Mouse (Mus musculus) forebrain, embryonic 15.5 days (tissue): Measurements from ENCODE around the gene Gm10031. TPM values are rescaled to one million over a fixed set of nuclear protein-coding genes. Genes with fewer than 3 reads are reported as not detected.
A peak's percentile ranks its signal among the peaks of the same experiment; 100 is the strongest.

Source experiments
- ATAC-seq: fragments of 200-750 bp; cut with Nextera tagmentation; replicated peaks from 2 replicates; pipeline ENCODE4 v1.8.0; 2017; ENCODE audit warnings: mild to moderate bottlenecking, moderate TSS enrichment, moderate library complexity
- H3K27ac ChIP-seq: fragments of 300-500 bp; sonication (generic); replicated peaks from 2 replicates; pipeline ENCODE4 v1.5.1; 2015; ENCODE audit warnings: mild to moderate bottlenecking, inconsistent platforms
- H3K27me3 ChIP-seq: fragments of 300-500 bp; sonication (generic); 2 replicates; pipeline ENCODE4 v1.6.1; 2015; ENCODE audit warnings: inconsistent platforms
- H3K36me3 ChIP-seq: fragments of 300-500 bp; sonication (generic); 2 replicates; pipeline ENCODE4 v1.6.1; 2015; ENCODE audit warnings: mild to moderate bottlenecking, inconsistent platforms
- H3K4me1 ChIP-seq: fragments of 300-500 bp; sonication (generic); 2 replicates; pipeline ENCODE4 v1.6.1; 2015; ENCODE audit warnings: inconsistent platforms
- H3K4me2 ChIP-seq: fragments of 300-500 bp; sonication (generic); replicated peaks from 2 replicates; pipeline ENCODE4 v1.6.1; 2015; ENCODE audit warnings: mild to moderate bottlenecking, inconsistent platforms
- H3K4me3 ChIP-seq: fragments of 300-500 bp; sonication (generic); 2 replicates; pipeline ENCODE4 v1.5.1; 2015; ENCODE audit warnings: mild to moderate bottlenecking, inconsistent platforms
- H3K9ac ChIP-seq: fragments of 300-500 bp; sonication (generic); replicated peaks from 2 replicates; pipeline ENCODE4 v1.6.1; 2015; ENCODE audit warnings: mild to moderate bottlenecking, inconsistent platforms
- H3K9me3 ChIP-seq: fragments of 300-500 bp; sonication (generic); 2 replicates; pipeline ENCODE4 v1.6.1; 2016; ENCODE audit warnings: inconsistent platforms
- WGBS: fragments of 180-500 bp; shearing (Covaris S2); methylation state at CpG from one replicate; pipeline ENCODE4 v1.1.7; 2015; ENCODE audit warnings: mixed read lengths; 5-methylcytosine and 5-hydroxymethylcytosine counted together
- polyA plus RNA-seq: library from polyadenylated mRNA; unstranded; fragments of >200 nt; fragmentation: Nextera tagmentation; extraction: Ambion mirVana; gene quantifications from 2 replicates; pipeline ENCODE4 v1.2.1, GENCODE M21; 2015

Gene Gm10031
- polyA plus RNA-seq, 1 experiment from 2014 or later = 0.71 TPM

DNA sequence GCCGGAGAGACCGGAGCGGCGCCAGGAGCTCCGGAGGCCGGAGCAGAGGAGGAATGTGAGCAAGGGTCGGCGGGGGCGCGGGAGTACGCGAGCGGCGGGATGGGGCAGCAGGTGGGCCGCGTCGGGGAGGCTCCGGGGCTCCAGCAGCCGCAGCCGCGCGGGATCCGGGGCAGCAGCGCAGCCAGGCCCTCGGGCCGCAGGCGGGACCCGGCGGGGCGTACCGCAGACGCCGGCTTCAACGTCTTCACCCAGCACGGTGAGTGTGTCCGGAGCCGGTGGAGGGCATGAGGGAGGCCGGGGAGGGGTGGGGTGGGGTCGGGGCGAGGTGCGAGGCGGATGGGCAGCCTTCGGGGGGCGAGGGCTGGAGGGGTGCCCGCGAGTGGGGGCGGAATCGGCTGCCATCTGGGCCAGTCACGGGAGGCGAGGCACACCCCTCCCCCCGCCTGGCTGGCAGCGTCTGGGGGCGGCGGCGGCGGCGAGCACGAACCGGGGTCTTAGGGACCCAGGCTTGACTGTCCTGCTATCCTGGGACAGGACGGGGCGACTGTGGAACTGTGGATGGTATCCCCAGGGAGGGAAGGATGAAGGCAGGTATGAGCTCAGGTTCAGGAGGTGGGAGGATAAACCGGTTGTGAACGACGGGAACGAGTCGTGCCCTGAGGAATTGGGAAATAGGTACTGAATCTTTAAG, 35.3 kb downstream of the Gm10031 start:
- Histone ChIP-seq H3K36me3 (no peaks in the 10 kb centered on the region), H3K27me3 (no peaks in the 10 kb centered on the region), H3K4me3 (peak overlapping the region; percentile 81), H3K4me1 (peaks cover 22% of the 10 kb centered on the region), H3K9me3 (no peaks in the 10 kb centered on the region), H3K27ac (peak overlapping the region; percentile 96), H3K9ac (peak overlapping the region; percentile 92), H3K4me2 (peak overlapping the region; percentile 52)
- under 1% methylated on average over 59 of the region's 66 CpGs for WGBS
- ATAC-seq = peak; percentile 69

DNA sequence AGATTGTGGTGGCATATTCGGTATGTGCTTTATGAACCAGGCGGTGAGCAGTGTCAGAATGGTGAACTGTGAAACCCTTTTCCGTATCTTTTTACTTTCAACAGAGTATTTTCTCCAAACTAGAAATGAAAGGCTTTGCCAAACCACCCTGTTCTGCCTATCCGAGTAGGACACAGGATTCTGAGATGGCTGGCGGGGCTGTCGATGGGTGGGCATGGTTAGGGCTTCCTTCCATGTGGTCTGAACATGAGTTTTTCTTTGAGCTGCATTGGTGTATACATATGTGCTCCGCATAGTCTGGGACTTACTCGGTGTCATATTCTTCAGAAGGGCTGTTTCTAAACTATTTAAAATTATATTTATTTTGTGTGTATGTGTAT, 35.8 kb downstream of the Gm10031 start:
- peak overlapping the region; percentile 92 for H3K9ac ChIP-seq
- H3K4me2 ChIP-seq = peak overlapping the region; percentile 52
- H3K4me3 ChIP-seq = peak overlapping the region; percentile 81
- peak; percentile 48; the same call in 1 of the 2 replicates for ATAC-seq
- peak overlapping the region; percentile 96 for H3K27ac ChIP-seq
- no peaks in the 10 kb centered on the region for H3K27me3 ChIP-seq
- WGBS = 9% methylated on average over 8 of the region's 8 CpGs
- no peaks in the 10 kb centered on the region for H3K36me3 ChIP-seq
- peaks cover 22% of the 10 kb centered on the region for H3K4me1 ChIP-seq
- H3K9me3 ChIP-seq = no peaks in the 10 kb centered on the region

DNA sequence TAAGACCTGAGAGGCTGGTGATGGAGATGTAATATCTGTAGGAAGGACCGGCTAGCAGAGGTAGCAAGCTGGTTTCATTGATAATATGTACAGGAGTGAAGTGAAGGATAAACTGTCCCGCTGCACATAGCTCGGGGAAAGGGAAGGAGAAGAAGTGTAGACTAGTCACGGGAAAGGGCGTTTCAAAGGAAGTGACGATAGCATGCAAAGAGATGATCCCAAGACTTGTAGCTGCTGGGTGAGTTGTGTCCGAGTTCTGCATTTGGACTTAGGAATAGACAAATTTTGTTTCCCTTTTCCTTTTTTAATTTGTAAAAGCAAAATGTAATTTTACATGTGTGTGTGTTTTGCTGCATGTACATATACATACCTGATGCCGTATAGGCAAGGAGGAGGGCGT, 36.7 kb downstream of the Gm10031 start:
- ATAC-seq = no peak
- Histone ChIP-seq H3K4me1 (peaks cover 22% of the 10 kb centered on the region), H3K36me3 (no peaks in the 10 kb centered on the region), H3K9me3 (no peaks in the 10 kb centered on the region), H3K27ac (no peak overlapping the region), H3K4me3 (peak overlapping the region; percentile 81), H3K27me3 (no peaks in the 10 kb centered on the region), H3K9ac (0 out of 2 replicates have a peak overlapping the region, but pooled peaks have one; percentile 10), H3K4me2 (peak overlapping the region; percentile 52)
- WGBS = 92% methylated on average over 9 of the region's 9 CpGs

DNA sequence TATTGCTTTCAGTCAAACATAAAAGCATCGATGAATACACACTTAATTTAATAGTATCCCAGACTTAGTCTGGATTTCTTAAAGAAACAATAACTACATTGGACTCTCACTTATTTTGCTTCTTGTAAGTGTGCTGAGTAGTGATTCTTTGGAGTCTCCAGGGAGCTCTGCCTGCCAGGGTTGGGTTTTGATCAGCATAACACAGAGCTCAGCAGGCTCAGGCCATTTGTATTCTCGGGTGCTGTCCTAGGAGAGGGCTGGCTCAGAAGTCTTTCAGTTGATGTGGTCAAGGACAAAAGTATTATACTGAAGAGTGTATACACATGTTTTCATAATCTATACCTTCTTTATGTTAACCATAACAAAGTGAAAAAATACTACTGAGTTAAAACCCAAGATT, 41.5 kb downstream of the Gm10031 start:
- no peaks in the 10 kb centered on the region for H3K9me3 ChIP-seq
- ATAC-seq = no peak
- H3K27ac ChIP-seq = no peak overlapping the region
- peaks cover 14% of the 10 kb centered on the region for H3K4me1 ChIP-seq
- no peaks in the 10 kb centered on the region for H3K27me3 ChIP-seq
- no peak overlapping the region for H3K4me2 ChIP-seq
- no peak overlapping the region for H3K9ac ChIP-seq
- no peaks in the 10 kb centered on the region for H3K36me3 ChIP-seq
- H3K4me3 ChIP-seq = no peak overlapping the region
- WGBS = 73% methylated on average over 2 of the region's 2 CpGs

DNA sequence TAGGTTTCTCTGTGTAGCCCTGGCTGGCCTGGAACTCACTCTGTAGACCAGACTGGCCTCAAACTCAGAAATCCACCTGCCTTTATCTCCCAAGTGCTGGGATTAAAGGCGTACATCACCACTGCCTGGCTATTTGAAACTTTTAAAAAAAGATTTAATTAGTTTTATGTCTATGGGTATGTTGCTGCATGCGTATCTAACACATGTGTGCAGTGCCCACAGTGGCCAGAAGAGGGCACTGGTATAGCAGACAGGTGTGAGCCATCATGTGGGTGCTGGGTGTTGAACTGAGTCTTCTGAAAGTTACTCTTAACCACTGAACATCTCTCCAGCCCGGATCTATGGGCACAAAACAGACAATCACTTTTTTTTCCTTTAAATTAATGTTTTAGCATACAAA, 42.3 kb downstream of the Gm10031 start:
- 96% methylated on average over 3 of the region's 3 CpGs for WGBS

DNA sequence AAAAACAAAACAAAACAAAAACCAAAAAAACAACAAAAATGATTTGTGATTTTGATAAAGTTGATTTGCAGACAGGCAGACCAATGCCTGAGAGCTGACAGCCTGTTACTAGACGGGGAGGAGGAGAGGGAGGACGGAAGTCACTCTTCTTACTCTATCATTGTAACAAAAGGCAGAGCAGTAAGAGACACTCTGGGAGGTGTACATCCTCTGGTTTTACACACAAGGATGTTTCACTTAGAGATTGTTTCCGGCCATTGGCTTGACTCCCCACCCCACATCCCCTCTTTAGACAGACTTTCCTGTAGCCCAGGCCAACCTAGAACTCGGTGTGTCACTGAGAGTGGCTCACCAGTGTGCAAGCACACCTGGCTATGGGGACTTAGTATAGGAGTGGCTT, 45.8 kb downstream of the Gm10031 start:
- no peak overlapping the region for H3K4me3 ChIP-seq
- no peaks in the 10 kb centered on the region for H3K27me3 ChIP-seq
- H3K9me3 ChIP-seq = no peaks in the 10 kb centered on the region
- 0 out of 2 replicates have a peak, but pooled peaks cover 3% of the 10 kb centered on the region for H3K4me1 ChIP-seq
- 90% methylated on average over 4 of the region's 4 CpGs for WGBS
- no peak overlapping the region for H3K4me2 ChIP-seq
- H3K36me3 ChIP-seq = no peaks in the 10 kb centered on the region
- no peak for ATAC-seq
- no peak overlapping the region for H3K9ac ChIP-seq
- H3K27ac ChIP-seq = no peak overlapping the region

More for the DNA sequence above, 42.3 kb downstream of the Gm10031 start:
- no peaks in the 10 kb centered on the region for H3K9me3 ChIP-seq
- peaks cover 9% of the 10 kb centered on the region; the same call in 1 of the 2 replicates for H3K4me1 ChIP-seq
- H3K36me3 ChIP-seq = no peaks in the 10 kb centered on the region
- no peak overlapping the region for H3K27ac ChIP-seq
- H3K9ac ChIP-seq = no peak overlapping the region
- H3K4me3 ChIP-seq = no peak overlapping the region
- no peak overlapping the region for H3K4me2 ChIP-seq
- ATAC-seq = no peak
- H3K27me3 ChIP-seq = no peaks in the 10 kb centered on the region

DNA sequence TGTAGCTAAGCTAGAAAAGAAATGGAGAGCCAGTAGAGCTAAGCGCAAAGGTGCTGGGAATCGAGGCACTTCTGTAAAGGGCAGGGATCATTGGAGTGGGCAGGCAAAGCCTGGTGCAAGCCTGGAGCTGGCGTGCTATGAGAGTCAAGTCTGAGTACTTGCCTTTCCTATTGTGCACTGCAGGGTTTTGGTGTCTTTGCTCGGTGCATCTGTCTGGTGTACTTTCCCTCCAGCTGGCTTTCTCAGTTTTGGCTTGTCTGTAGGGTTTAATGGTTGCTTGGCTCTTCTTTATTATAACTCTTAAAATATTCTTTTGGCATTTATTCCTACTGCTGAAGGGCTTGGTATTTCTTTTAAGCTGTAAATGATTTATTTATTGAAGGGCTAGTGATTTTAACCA, 49.1 kb downstream of the Gm10031 start:
- no peak overlapping the region for H3K4me3 ChIP-seq

More for the DNA sequence above, 49.1 kb downstream of the Gm10031 start:
- Histone ChIP-seq H3K4me2 (no peak overlapping the region), H3K9ac (no peak overlapping the region), H3K9me3 (no peaks in the 10 kb centered on the region), H3K36me3 (no peaks in the 10 kb centered on the region), H3K4me1 (0 out of 2 replicates have a peak, but pooled peaks cover 3% of the 10 kb centered on the region), H3K27me3 (no peaks in the 10 kb centered on the region), H3K27ac (peak overlapping the region; percentile 64)
- WGBS = 69% methylated on average over 4 of the region's 4 CpGs
- ATAC-seq = no peak

Other genes starting within 250 kb of the Gm10031 start
- gene Tdrd5, start 220.3 kb upstream of the Gm10031 start, polyA plus RNA-seq = 0.31 and 0.42 TPM in 2 replicates
- gene Nphs2, start 213.3 kb upstream of the Gm10031 start, polyA plus RNA-seq = 0.50 and 0.81 TPM in 2 replicates
- gene Gm2000, start 158.0 kb upstream of the Gm10031 start, polyA plus RNA-seq = 588 and 629 TPM in 2 replicates
- 0.31 TPM in 2 replicates for gene Axdnd1, start 102.9 kb upstream of the Gm10031 start, polyA plus RNA-seq
- gene Soat1, start 49.7 kb upstream of the Gm10031 start, polyA plus RNA-seq = 12.4 and 12.6 TPM in 2 replicates
- gene Abl2, start 34.8 kb downstream of the Gm10031 start, polyA plus RNA-seq = 6.5 and 6.9 TPM in 2 replicates
- 3.9 and 4.0 TPM in 2 replicates for gene Tor3a, start 150.3 kb downstream of the Gm10031 start, polyA plus RNA-seq
- 26.2 and 27.8 TPM in 2 replicates for gene Fam20b, start 195.1 kb downstream of the Gm10031 start, polyA plus RNA-seq